Comparison of ENCODE assay signal across 15 mouse cellular contexts in the genomic region with DNA sequence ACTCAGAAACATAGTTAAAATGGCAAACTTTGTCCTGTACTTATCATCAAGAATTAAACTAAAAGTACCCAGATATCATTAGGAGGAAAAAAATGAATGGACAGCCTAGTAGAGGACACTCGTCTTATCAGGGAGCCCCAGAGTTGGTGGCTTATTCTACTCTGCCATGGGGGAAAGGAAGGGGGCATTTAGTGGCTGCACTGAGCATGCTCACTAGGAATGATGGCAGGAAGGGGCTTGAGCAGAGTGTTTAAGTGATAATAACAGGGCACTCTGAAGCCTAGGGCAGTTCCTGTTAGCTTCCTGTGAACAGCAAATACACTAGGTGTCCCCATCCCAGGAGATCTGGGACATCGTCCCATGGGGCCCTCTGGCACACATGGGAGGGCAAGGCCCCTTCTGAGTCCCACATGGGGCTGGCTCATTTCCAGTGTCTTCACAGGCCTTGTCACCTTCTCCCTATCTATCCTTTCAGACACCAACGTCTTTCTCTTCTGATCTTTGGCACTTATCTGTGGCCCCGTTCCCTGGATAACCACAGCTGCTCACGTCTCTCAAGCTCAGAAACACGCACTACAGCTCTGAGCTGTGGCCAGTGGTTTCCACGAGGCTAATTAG.
DNase-seq lines count a peak whose midpoint lies in the region; ATAC-seq and TF ChIP-seq lines count a peak whose summit lies in the region.
"Had no signal": no experiment of that assay in that cellular context is flagged by ENCODE, and none has a peak within 500 bp of the region (broad histone marks: within the 10 kb centered on the region; RNA-seq: fewer than 3 reads in every experiment).

No protein-coding gene starts in this region.

- WGBS in heart, embryonic 12.5 days, result 20% methylated on average over 7 of the region's 7 CpGs
- 59% methylated on average over 7 of the region's 7 CpGs for WGBS in stomach, embryonic 14.5 days
- 60% methylated on average over 7 of the region's 7 CpGs for WGBS in stomach, postnatal 0 days
- 8% methylated on average over 7 of the region's 7 CpGs for WGBS in liver, embryonic 15.5 days (ENCODE audit: insufficient replicate concordance)
- WGBS in limb, embryonic 10.5 days, result 65% methylated on average over 7 of the region's 7 CpGs
- WGBS in midbrain, embryonic 14.5 days, result 79% methylated on average over 7 of the region's 7 CpGs

- no peak overlapping the region for H3K9ac ChIP-seq in heart, embryonic 12.5 days
- no peak overlapping the region for H3K9ac ChIP-seq in stomach, embryonic 14.5 days (replicated peaks; ENCODE audit: low read depth, low read length)
- no peak overlapping the region for H3K9ac ChIP-seq in stomach, postnatal 0 days (ENCODE audit: low read length)
- H3K9ac ChIP-seq in liver, embryonic 15.5 days, result peak overlapping the region; percentile 45
- H3K9ac ChIP-seq in midbrain, embryonic 14.5 days (replicated peaks; ENCODE audit: low read length), result no peak overlapping the region
- H3K9ac ChIP-seq: embryonic facial prominence, embryonic 12.5 days; forebrain, embryonic 13.5 days had no signal

- no peaks in the 10 kb centered on the region for H3K9me3 ChIP-seq in heart, embryonic 12.5 days (replicated peaks)
- H3K9me3 ChIP-seq in stomach, embryonic 14.5 days (ENCODE audit: control insufficient read depth, low read depth, low read length), result no peaks in the 10 kb centered on the region
- H3K9me3 ChIP-seq in stomach, postnatal 0 days (ENCODE audit: control insufficient read depth, low read length), result no peaks in the 10 kb centered on the region
- H3K9me3 ChIP-seq in liver, embryonic 15.5 days (replicated peaks), result no peaks in the 10 kb centered on the region
- no peaks in the 10 kb centered on the region for H3K9me3 ChIP-seq in limb, embryonic 10.5 days (replicated peaks)
- H3K9me3 ChIP-seq in midbrain, embryonic 14.5 days (ENCODE audit: control insufficient read depth, low read length), result no peaks in the 10 kb centered on the region
- H3K9me3 ChIP-seq: embryonic facial prominence, embryonic 12.5 days; forebrain, embryonic 13.5 days had no signal

- no peak overlapping the region for H3K4me3 ChIP-seq in heart, embryonic 12.5 days
- H3K4me3 ChIP-seq in stomach, embryonic 14.5 days (ENCODE audit: low read depth, low read length), result no peak overlapping the region
- H3K4me3 ChIP-seq in stomach, postnatal 0 days (ENCODE audit: low read depth, low read length), result no peak overlapping the region
- H3K4me3 ChIP-seq in liver, embryonic 15.5 days (replicated peaks), result peak overlapping the region; percentile 29
- no peak overlapping the region for H3K4me3 ChIP-seq in limb, embryonic 10.5 days
- no peak overlapping the region for H3K4me3 ChIP-seq in midbrain, embryonic 14.5 days (replicated peaks; ENCODE audit: low read depth, low read length)
- H3K4me3 ChIP-seq: embryonic facial prominence, embryonic 12.5 days; forebrain, embryonic 13.5 days; left cerebral cortex, adult 2 months had no signal

- no peak for TF ChIP-seq EP300 in stomach, postnatal 0 days (optimal IDR thresholded peaks at IDR 0.05)

- peak overlapping the region; percentile 30; the same call in 1 of the 2 replicates for H3K27ac ChIP-seq in heart, embryonic 12.5 days (ENCODE audit: poor library complexity, severe bottlenecking)
- no peak overlapping the region for H3K27ac ChIP-seq in stomach, embryonic 14.5 days (ENCODE audit: low read length)
- H3K27ac ChIP-seq in stomach, postnatal 0 days (replicated peaks), result no peak overlapping the region
- peak overlapping the region; percentile 92 for H3K27ac ChIP-seq in liver, embryonic 15.5 days (replicated peaks)
- no peak overlapping the region for H3K27ac ChIP-seq in limb, embryonic 10.5 days
- no peak overlapping the region for H3K27ac ChIP-seq in midbrain, embryonic 14.5 days (replicated peaks; ENCODE audit: low read depth, low read length)
- H3K27ac ChIP-seq: embryonic facial prominence, embryonic 12.5 days; forebrain, embryonic 13.5 days; left cerebral cortex, adult 2 months had no signal

- peaks cover 28% of the 10 kb centered on the region for H3K4me1 ChIP-seq in heart, embryonic 12.5 days (replicated peaks)
- H3K4me1 ChIP-seq in stomach, embryonic 14.5 days (ENCODE audit: control insufficient read depth, insufficient read depth, low read length), result no peaks in the 10 kb centered on the region
- H3K4me1 ChIP-seq in stomach, postnatal 0 days (replicated peaks; ENCODE audit: control insufficient read depth, insufficient read depth), result no peaks in the 10 kb centered on the region
- H3K4me1 ChIP-seq in liver, embryonic 15.5 days (replicated peaks), result peaks cover 44% of the 10 kb centered on the region
- H3K4me1 ChIP-seq in limb, embryonic 10.5 days, result peaks cover 25% of the 10 kb centered on the region
- H3K4me1 ChIP-seq in midbrain, embryonic 14.5 days (ENCODE audit: control insufficient read depth, insufficient read depth, low read length), result no peaks in the 10 kb centered on the region
- H3K4me1 ChIP-seq: embryonic facial prominence, embryonic 12.5 days had no signal

- peak; percentile 30; the same call in 1 of the 2 replicates for ATAC-seq in heart, embryonic 12.5 days (ENCODE audit: insufficient number of reproducible peaks, low FRiP score)
- ATAC-seq in stomach, embryonic 14.5 days (ENCODE audit: insufficient number of reproducible peaks, insufficient read depth, low FRiP score, low read depth), result peak; percentile 37; the same call in 1 of the 2 replicates
- ATAC-seq in stomach, postnatal 0 days (ENCODE audit: low FRiP score, low TSS enrichment), result no peak
- ATAC-seq in liver, embryonic 15.5 days (ENCODE audit: insufficient read depth), result peak; percentile 85
- no peak for ATAC-seq in midbrain, embryonic 14.5 days (ENCODE audit: low FRiP score, low TSS enrichment)
- ATAC-seq: forebrain, embryonic 13.5 days; inflammation-experienced regulatory T-cells, adult 6 months had no signal

- TF ChIP-seq CTCF in stomach, postnatal 0 days (IDR thresholded peaks at IDR 0.05; ENCODE audit: low read depth), result no peak

- no peaks in the 10 kb centered on the region for H3K27me3 ChIP-seq in heart, embryonic 12.5 days (replicated peaks)
- no peaks in the 10 kb centered on the region for H3K27me3 ChIP-seq in stomach, embryonic 14.5 days (ENCODE audit: control insufficient read depth, insufficient read depth, low read length)
- H3K27me3 ChIP-seq in stomach, postnatal 0 days (ENCODE audit: control insufficient read depth, insufficient read depth, low read length), result no peaks in the 10 kb centered on the region
- no peaks in the 10 kb centered on the region for H3K27me3 ChIP-seq in liver, embryonic 15.5 days
- H3K27me3 ChIP-seq in limb, embryonic 10.5 days (ENCODE audit: low read depth, poor library complexity, severe bottlenecking), result no peaks in the 10 kb centered on the region
- H3K27me3 ChIP-seq in midbrain, embryonic 14.5 days (ENCODE audit: control insufficient read depth, insufficient read depth, low read length), result no peaks in the 10 kb centered on the region
- H3K27me3 ChIP-seq: embryonic facial prominence, embryonic 12.5 days; forebrain, embryonic 13.5 days had no signal

- DNase-seq in heart, postnatal 4 days, result no peak
- DNase-seq in stomach, postnatal 0 days (ENCODE audit: low spot score), result no peak
- DNase-seq in cerebellum, postnatal 36 days, result no peak
- DNase-seq in limb, embryonic 10.5 days (ENCODE audit: low spot score), result no peak
- no peak for DNase-seq in midbrain, embryonic 14.5 days
- DNase-seq: cerebellum, adult 8-10 months; kidney, postnatal 14 days; right cerebral cortex, postnatal 25 days had no signal

- H3K36me3 ChIP-seq in heart, embryonic 12.5 days, result peaks cover 17% of the 10 kb centered on the region
- H3K36me3 ChIP-seq in stomach, embryonic 14.5 days (ENCODE audit: control insufficient read depth, insufficient read depth, low read length), result no peaks in the 10 kb centered on the region
- H3K36me3 ChIP-seq in stomach, postnatal 0 days (ENCODE audit: control insufficient read depth, insufficient read depth, low read length), result no peaks in the 10 kb centered on the region
- H3K36me3 ChIP-seq in liver, embryonic 15.5 days (replicated peaks), result no peaks in the 10 kb centered on the region
- peaks cover 6% of the 10 kb centered on the region; the same call in 1 of the 2 replicates for H3K36me3 ChIP-seq in limb, embryonic 10.5 days
- no peaks in the 10 kb centered on the region for H3K36me3 ChIP-seq in midbrain, embryonic 14.5 days (ENCODE audit: control insufficient read depth, insufficient read depth, low read length)

- H3K4me2 ChIP-seq in heart, embryonic 12.5 days, result no peak overlapping the region
- no peak overlapping the region for H3K4me2 ChIP-seq in stomach, embryonic 14.5 days (replicated peaks; ENCODE audit: low read depth, low read length)
- no peak overlapping the region for H3K4me2 ChIP-seq in stomach, postnatal 0 days (replicated peaks; ENCODE audit: low read depth)
- H3K4me2 ChIP-seq in liver, embryonic 15.5 days, result peak overlapping the region; percentile 59
- no peak overlapping the region for H3K4me2 ChIP-seq in midbrain, embryonic 14.5 days (ENCODE audit: low read length)
- H3K4me2 ChIP-seq: embryonic facial prominence, embryonic 12.5 days; forebrain, embryonic 13.5 days had no signal

Comparison
In these comparisons a context has a peak if more than half of its experiments do, and no peak if none do; other contexts are left out.
1. ATAC-seq: peak in heart, embryonic 12.5 days (single experiment), stomach, embryonic 14.5 days (single experiment) and liver, embryonic 15.5 days (single experiment); none in stomach, postnatal 0 days (single experiment) and midbrain, embryonic 14.5 days (single experiment).
2. H3K27ac ChIP-seq: peak in heart, embryonic 12.5 days (single experiment) and liver, embryonic 15.5 days (single experiment); none in stomach, embryonic 14.5 days (single experiment), stomach, postnatal 0 days (single experiment), limb, embryonic 10.5 days (single experiment) and midbrain, embryonic 14.5 days (single experiment).